Mouse (Mus musculus): Measurements from ENCODE around the gene Htra1.

DNA sequence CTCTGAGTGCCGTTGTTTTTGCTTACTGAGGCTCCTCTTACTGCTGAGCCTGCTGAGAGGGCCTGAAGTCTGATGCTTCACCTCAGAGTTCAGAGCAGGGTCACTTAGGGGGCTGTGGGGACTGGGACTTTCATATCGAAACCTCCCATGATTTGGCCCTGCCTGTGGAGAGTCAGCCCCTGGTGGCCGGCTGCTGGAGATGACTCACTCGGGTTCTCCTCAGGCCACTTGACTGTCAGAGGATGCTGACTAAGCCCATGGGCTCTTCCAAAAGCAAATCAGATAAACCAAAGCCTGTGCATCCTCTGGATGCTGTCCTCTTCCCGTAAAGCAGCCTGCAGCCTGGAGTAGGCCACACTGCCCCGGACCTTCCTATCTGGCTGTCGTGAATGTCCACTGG, 32.6 kb downstream of the Htra1 start:
- TF ChIP-seq POLR2A (IDR thresholded peaks at IDR 0.05; ENCODE audit: low read depth, low read length) (no peak), CTCF (IDR thresholded peaks at IDR 0.05; ENCODE audit: borderline replicate concordance, insufficient read depth, low read length) (no peak)

Data from embryonic fibroblast, embryonic 13.5 days (primary cell).